In the genomic region with DNA sequence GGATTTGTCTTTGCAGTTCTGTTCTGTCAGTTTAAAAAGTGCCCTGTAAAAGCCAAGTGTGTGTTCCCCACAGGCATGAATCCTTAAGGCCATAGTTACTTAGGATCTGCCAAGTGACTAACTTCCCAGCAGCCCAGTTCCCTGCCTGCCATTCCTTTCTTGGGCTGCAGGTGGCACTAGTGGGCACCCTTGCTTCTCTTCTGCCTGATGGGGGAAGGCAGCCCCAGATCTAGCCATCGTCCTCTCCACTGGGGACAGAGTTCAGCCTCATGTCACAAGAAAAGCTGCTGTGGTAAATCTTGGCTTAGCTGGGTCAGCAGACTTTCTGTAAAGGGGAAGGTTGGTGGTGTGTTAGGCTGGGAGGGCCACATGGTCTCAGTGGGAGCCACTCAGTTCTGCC, we compare ENCODE assay signal across 7 mouse cellular contexts. TPM values are rescaled to one million over a fixed set of nuclear protein-coding genes. Genes with fewer than 3 reads are reported as not detected.
DNase-seq lines count a peak whose midpoint lies in the region; ATAC-seq and TF ChIP-seq lines count a peak whose summit lies in the region.

No protein-coding gene starts in this region.

- peak; percentile 70 for ATAC-seq in intestine, embryonic 16.5 days
- ATAC-seq in midbrain, embryonic 13.5 days, result peak; percentile 58; the same call in 1 of the 2 replicates

- H3K4me2 ChIP-seq in intestine, embryonic 16.5 days (ENCODE audit: low read depth, low read length), result no peak overlapping the region
- no peak overlapping the region for H3K4me2 ChIP-seq in midbrain, embryonic 13.5 days (replicated peaks)

- H3K4me3 ChIP-seq in intestine, embryonic 16.5 days (ENCODE audit: low read length), result no peak overlapping the region
- no peak overlapping the region for H3K4me3 ChIP-seq in midbrain, embryonic 13.5 days (replicated peaks)
- no peak overlapping the region for H3K4me3 ChIP-seq in spleen, adult 2 months (ENCODE audit: extremely low read depth, insufficient read depth, insufficient read length)

- TF ChIP-seq CTCF in spleen, adult 2 months (IDR thresholded peaks at IDR 0.05; ENCODE audit: extremely low read depth, insufficient read depth, insufficient read length, insufficient replicate concordance), result peak; percentile 97

- intact Hi-C loops in gastrocnemius, postnatal 14 days (cut with DNase I; ENCODE audit: low total_unique reads), result no loop called here
- intact Hi-C loops in left cerebral cortex, postnatal 25 days (cut with DNase I), result loop anchor here (1.0 kb wide), 1 partner anchor 125 kb away; no protein-coding TSS in a partner anchor

- TF ChIP-seq POLR2A in spleen, adult 2 months (IDR thresholded peaks at IDR 0.05; ENCODE audit: low read depth, low read length), result no peak

- DNase-seq in adipocyte (ENCODE audit: low spot score), result peak; percentile 87
- peak; percentile 89 to 91 for DNase-seq in cerebellum, postnatal 14 days
- peak; percentile 73 for DNase-seq in gastrocnemius, postnatal 14 days
- DNase-seq in left cerebral cortex, postnatal 25 days (ENCODE audit: low spot score in 2 of 2), result peak; percentile 85 to 89
- peak; percentile 61 to 78 for DNase-seq in spleen, adult 2 months (ENCODE audit: low read depth in 1 of 2, low spot score in 2 of 2)

- H3K9ac ChIP-seq in intestine, embryonic 16.5 days (ENCODE audit: low read depth, low read length), result no peak overlapping the region; the same call in 1 of the 2 replicates
- no peak overlapping the region for H3K9ac ChIP-seq in midbrain, embryonic 13.5 days (replicated peaks)

- H3K27ac ChIP-seq in intestine, embryonic 16.5 days (ENCODE audit: low read length), result no peak overlapping the region
- H3K27ac ChIP-seq in midbrain, embryonic 13.5 days, result no peak overlapping the region
- H3K27ac ChIP-seq in spleen, adult 2 months (ENCODE audit: insufficient read depth, low read length), result no peak overlapping the region

- WGBS in intestine, embryonic 16.5 days, result 0% methylated on average over 1 of the region's 1 CpGs
- 0% methylated on average over 1 of the region's 1 CpGs for WGBS in midbrain, embryonic 13.5 days
- WGBS in spleen, adult 2 months, result 3% methylated on average over 1 of the region's 1 CpGs

- no peaks in the 10 kb centered on the region for H3K36me3 ChIP-seq in intestine, embryonic 16.5 days (ENCODE audit: control insufficient read depth, insufficient read depth, low read length)
- peaks cover 80% of the 10 kb centered on the region for H3K36me3 ChIP-seq in midbrain, embryonic 13.5 days
- no peaks in the 10 kb centered on the region for H3K36me3 ChIP-seq in spleen, adult 2 months (ENCODE audit: control insufficient read depth, insufficient read depth, low read length)

- no peaks in the 10 kb centered on the region for H3K9me3 ChIP-seq in intestine, embryonic 16.5 days (ENCODE audit: control insufficient read depth, low read length)
- no peaks in the 10 kb centered on the region for H3K9me3 ChIP-seq in midbrain, embryonic 13.5 days

- H3K27me3 ChIP-seq in intestine, embryonic 16.5 days (replicated peaks; ENCODE audit: control insufficient read depth, insufficient read depth, low read length), result no peaks in the 10 kb centered on the region
- H3K27me3 ChIP-seq in midbrain, embryonic 13.5 days, result no peaks in the 10 kb centered on the region
- no peaks in the 10 kb centered on the region for H3K27me3 ChIP-seq in spleen, adult 2 months (ENCODE audit: control insufficient read depth, insufficient read depth, low read length)

- H3K4me1 ChIP-seq in intestine, embryonic 16.5 days (ENCODE audit: control insufficient read depth, insufficient read depth, low read length), result no peaks in the 10 kb centered on the region
- no peaks in the 10 kb centered on the region for H3K4me1 ChIP-seq in midbrain, embryonic 13.5 days (replicated peaks)
- peaks cover 24% of the 10 kb centered on the region for H3K4me1 ChIP-seq in spleen, adult 2 months (ENCODE audit: control insufficient read depth, insufficient read depth, insufficient read length)

RNA-seq across cellular contexts. Expression of a gene that starts 59.6 kb away (rescaled TPM):
- 1 to 10 TPM; 2.5 to 2.6 TPM for total RNA-seq in gastrocnemius, postnatal 14 days (2021)
- polyA plus RNA-seq in intestine, embryonic 16.5 days (2015; fragmentation: Nextera tagmentation; extraction: Ambion mirVana), result 13.0 and 15.2 TPM in 2 replicates
- total RNA-seq in left cerebral cortex, postnatal 25 days (2021), result 10 to 100 TPM; 39.1 to 45.9 TPM
- polyA plus RNA-seq in midbrain, embryonic 13.5 days (2015; fragmentation: Nextera tagmentation; extraction: Ambion mirVana), result 37.2 and 37.4 TPM in 2 replicates
- 2.7 and 2.9 TPM in 2 replicates for polyA plus RNA-seq in spleen, adult 2 months (2012; rRNA removed)
